Mouse (Mus musculus) kidney, adult 2 months (tissue): ENCODE results near the gene Fam168a. TPM values are rescaled to one million over a fixed set of nuclear protein-coding genes. Genes with fewer than 3 reads are reported as not detected.
A peak's percentile ranks its signal among the peaks of the same experiment; 100 is the strongest.

Experiments used
- DNase-seq: peaks from one replicate; pipeline ENCODE4 v3.0.0; 2021
- H3K27ac ChIP-seq: fragments of 200-500 bp; 2 replicates; pipeline ENCODE4 v1.5.1; 2012; ENCODE audit warnings: low read depth, low read length, control low read depth, inconsistent platforms; ENCODE audit not compliant: insufficient read depth
- H3K27me3 ChIP-seq: fragments of 200-500 bp; replicated peaks from 2 replicates; pipeline ENCODE4 v1.6.1; 2012; ENCODE audit warnings: mild to moderate bottlenecking, moderate library complexity, low read length, inconsistent platforms; ENCODE audit not compliant: control insufficient read depth, insufficient read depth
- H3K36me3 ChIP-seq: fragments of 200-500 bp; 2 replicates; pipeline ENCODE4 v1.6.1; 2012; ENCODE audit warnings: mild to moderate bottlenecking, moderate library complexity, low read length, inconsistent platforms; ENCODE audit not compliant: control insufficient read depth, insufficient read depth
- H3K4me1 ChIP-seq: fragments of 200-500 bp; 2 replicates; pipeline ENCODE4 v1.6.1; 2011; ENCODE audit warnings: low read length; ENCODE audit not compliant: control insufficient read depth, insufficient read depth
- H3K4me3 ChIP-seq: fragments of 200-500 bp; 2 replicates; pipeline ENCODE4 v1.5.1; 2011; ENCODE audit warnings: mild to moderate bottlenecking, low read depth, low read length, control low read depth; ENCODE audit not compliant: insufficient read depth
- CTCF ChIP-seq: fragments of 200-500 bp; conservative IDR thresholded peaks from 2 replicates; pipeline ENCODE4 v1.5.1; 2011; ENCODE audit warnings: low read depth, mild to moderate bottlenecking, control low read depth, low read length, moderate library complexity, mixed read lengths; ENCODE audit not compliant: insufficient read depth, insufficient read length
- POLR2A ChIP-seq: fragments of 200-500 bp; IDR thresholded peaks from one replicate; pipeline ENCODE4 v1.6.1; 2011; ENCODE audit warnings: low read depth, low read length, control low read depth
- whole genome bisulfite sequencing: fragments of 180-500 bp; shearing (Covaris S2); methylation state at CpG from one replicate; pipeline ENCODE4 v1.1.7; 2018; 5-methylcytosine and 5-hydroxymethylcytosine counted together
- polyA plus RNA-seq: library from polyadenylated mRNA; depleted of rRNA; stranded (reverse); fragments of >200 nt; gene quantifications from 2 replicates; pipeline ENCODE4 v1.2.3, GENCODE M21; 2012; rRNA removed

The Fam168a gene
- 47.1 and 65.7 TPM in 2 replicates for polyA plus RNA-seq

DNA sequence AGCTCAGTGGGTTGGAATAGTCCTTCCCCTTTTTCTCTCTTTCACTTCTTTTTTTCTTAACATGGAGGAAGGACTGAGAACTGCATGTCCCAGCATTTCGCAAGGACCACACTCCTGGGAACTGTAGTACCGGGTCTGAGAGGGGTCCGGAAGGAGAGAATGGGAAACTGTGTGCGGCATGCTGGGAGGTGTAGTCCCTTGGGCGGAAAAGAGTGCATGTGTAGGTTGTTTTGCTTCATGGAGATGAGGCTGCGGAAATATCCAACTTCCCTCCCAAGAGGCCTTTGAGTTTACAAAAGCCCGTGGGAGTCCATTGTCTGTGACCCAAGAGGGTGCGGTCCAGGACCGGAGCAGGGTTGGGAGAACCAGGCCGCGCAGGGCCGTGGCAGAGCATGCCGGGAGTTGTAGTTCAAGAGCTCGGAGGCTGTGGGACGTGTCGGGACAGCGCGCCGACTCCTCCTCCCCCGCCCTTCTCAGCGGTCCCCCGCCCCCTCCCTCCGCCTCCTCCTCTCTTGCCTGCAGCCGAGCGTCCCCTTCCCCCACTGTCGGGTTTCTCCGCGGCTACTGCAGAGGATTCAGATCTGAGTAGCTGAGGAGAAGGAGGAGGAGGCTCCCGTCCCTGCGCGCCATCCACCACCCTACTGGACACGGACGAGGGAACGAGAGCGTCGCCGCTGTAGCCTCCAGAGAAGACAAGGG is at the start of gene Fam168a:
Gene Fam168a (plus strand): TSS at position 493 of the 699 bp plus-strand sequence.
- Histone ChIP-seq H3K27me3 (no peaks in the 10 kb centered on the region), H3K4me3 (peak within 1 kb of the TSS; percentile 82), H3K4me1 (peaks cover 8% of the 10 kb centered on the region; the same call in 1 of the 2 replicates), H3K36me3 (no peaks in the 10 kb centered on the region), H3K27ac (peak within 1 kb of the TSS; percentile 93)
- TF ChIP-seq POLR2A (peak; percentile 62), CTCF (peak; percentile 1; the same call in 1 of the 2 replicates)
- DNase-seq = peak; percentile 97
- WGBS = under 1% methylated on average over 36 of the region's 37 CpGs

DNA sequence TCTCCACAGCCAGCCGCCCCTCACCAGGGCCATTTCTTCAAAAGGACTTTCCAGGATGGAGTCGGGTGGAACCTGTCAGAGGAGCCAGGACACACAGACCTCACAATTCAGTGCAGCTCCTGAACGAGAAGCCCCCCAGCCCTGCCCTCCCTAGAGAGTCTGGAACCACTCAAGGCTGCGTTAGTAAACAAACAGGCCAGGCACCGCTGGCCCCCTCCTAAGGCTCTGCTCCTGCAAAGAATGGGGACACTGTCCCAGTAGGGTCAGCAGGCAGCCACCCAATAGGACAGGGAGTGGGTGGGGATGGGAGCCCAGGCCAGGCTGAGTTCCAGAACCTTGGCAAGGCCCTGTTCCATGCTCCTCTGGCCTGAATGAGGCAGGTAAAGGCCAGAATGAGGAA is 49.7 kb upstream of the Fam168a start:
- DNase-seq = no peak
- TF ChIP-seq CTCF (no peak), POLR2A (no peak)
- H3K27me3 ChIP-seq = no peaks in the 10 kb centered on the region
- 60% methylated on average over 5 of the region's 5 CpGs for WGBS
- H3K36me3 ChIP-seq = no peaks in the 10 kb centered on the region
- no peaks in the 10 kb centered on the region for H3K4me1 ChIP-seq
- no peak overlapping the region for H3K27ac ChIP-seq
- no peak overlapping the region for H3K4me3 ChIP-seq

DNA sequence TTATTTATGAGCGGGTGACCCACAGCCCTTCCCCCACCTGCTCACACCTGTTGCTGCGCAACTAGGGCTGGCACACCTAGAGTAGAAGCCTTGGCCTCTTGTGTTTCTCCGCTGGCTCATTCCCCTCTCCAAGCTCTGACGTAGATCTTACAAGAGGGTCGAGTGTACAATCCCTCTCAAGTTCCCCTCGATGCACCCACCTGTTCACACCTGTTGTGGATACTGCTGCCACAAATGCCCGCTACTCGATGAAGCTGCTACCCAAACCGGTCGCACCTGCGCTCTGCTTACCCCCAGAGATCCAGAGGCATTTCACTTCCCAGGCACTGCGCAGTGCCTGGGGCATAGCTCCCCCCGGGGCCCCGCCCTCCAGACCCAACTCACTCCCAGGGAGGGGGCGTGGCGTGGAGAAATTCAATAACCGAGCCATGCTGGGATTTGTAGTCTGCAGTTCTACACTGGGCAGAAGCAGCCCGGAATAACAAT is 48.3 kb upstream of the Fam168a start:
- Histone ChIP-seq H3K27me3 (no peaks in the 10 kb centered on the region), H3K4me1 (no peaks in the 10 kb centered on the region), H3K36me3 (no peaks in the 10 kb centered on the region), H3K27ac (no peak overlapping the region), H3K4me3 (peak overlapping the region; percentile 47)
- TF ChIP-seq CTCF = no peak
- no peak for TF ChIP-seq POLR2A
- WGBS = 27% methylated on average over 18 of the region's 18 CpGs
- peak; percentile 53 for DNase-seq

DNA sequence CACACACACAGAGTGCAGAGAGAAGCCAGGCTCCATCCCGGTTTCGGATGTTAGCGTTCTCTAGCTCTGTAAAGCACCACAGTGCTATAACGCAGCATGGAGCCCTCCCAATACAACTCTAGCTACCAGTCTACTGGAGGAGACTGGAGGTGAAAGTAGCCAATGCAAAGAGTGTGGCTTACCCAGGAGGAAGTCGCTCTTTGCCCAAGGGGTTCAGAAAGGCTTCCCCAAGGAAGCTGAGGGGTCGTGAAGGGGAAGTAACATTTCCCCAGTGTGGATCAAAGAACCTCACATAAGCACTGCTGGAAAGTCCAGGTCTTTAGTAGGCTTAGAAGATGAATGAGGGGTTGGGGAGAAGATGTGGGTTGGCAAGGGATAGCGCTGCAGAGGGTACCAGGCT is 45.2 kb upstream of the Fam168a start:
- 78% methylated on average over 7 of the region's 7 CpGs for whole genome bisulfite sequencing
- no peak for DNase-seq
- Histone ChIP-seq H3K4me3 (no peak overlapping the region), H3K36me3 (no peaks in the 10 kb centered on the region), H3K27ac (no peak overlapping the region), H3K27me3 (no peaks in the 10 kb centered on the region), H3K4me1 (no peaks in the 10 kb centered on the region)
- TF ChIP-seq CTCF (no peak), POLR2A (no peak)

DNA sequence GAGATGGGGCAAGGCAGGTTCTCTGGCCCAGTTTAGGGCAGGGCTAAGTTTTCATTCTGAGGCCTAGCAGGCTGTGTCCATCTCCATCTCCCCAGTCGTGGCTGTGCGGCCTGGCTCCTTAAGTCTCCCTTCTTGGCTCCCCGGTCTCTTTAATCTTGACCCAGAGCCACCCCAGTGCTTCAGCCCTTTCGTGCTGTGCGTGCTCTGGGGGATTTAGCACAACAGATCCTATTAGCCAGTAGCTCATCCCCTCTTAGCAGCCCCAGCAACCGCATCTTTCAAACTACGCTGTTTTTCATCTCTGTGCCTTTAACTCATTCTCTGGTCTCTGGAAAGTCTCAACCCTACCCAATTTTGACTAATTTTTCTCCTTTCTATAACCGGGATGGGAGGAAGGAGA is 44.2 kb upstream of the Fam168a start, which contains the start of gene Plekhb1:
Gene Plekhb1 (minus strand): TSS at position 184 of the 400 bp plus-strand sequence.
- no peak within 1 kb of the TSS for H3K27ac ChIP-seq
- DNase-seq = no peak
- TF ChIP-seq POLR2A (no peak), CTCF (no peak)
- WGBS = 83% methylated on average over 8 of the region's 8 CpGs
- no peak within 1 kb of the TSS for H3K4me3 ChIP-seq
- H3K4me1 ChIP-seq = no peaks in the 10 kb centered on the region
- H3K36me3 ChIP-seq = no peaks in the 10 kb centered on the region
- no peaks in the 10 kb centered on the region for H3K27me3 ChIP-seq

DNA sequence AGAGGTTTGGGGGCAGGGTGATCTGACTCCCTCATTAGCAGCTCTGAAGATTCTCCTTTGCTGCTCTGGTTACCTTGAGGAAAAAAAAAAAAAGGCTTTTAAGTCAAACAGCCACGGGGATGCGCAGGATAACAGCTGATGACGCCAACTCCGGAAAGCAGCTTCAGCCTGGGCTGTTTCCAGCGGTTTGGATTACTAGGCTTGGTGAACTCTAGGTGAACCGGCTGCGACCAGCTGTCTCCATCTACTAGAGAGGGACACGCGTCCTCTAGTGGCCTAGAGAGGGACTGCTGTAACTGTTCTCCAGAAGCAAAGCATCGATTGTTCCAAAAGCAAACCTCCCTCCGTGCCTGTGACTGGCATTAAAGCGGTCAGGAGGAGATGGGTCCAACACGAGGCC is 43.2 kb upstream of the Fam168a start:
- DNase-seq = peak; percentile 96
- Histone ChIP-seq H3K36me3 (no peaks in the 10 kb centered on the region), H3K27ac (no peak overlapping the region), H3K27me3 (no peaks in the 10 kb centered on the region), H3K4me1 (no peaks in the 10 kb centered on the region), H3K4me3 (no peak overlapping the region)
- no peak for TF ChIP-seq POLR2A
- peak; percentile 100 for TF ChIP-seq CTCF
- WGBS = under 1% methylated on average over 13 of the region's 13 CpGs

DNA sequence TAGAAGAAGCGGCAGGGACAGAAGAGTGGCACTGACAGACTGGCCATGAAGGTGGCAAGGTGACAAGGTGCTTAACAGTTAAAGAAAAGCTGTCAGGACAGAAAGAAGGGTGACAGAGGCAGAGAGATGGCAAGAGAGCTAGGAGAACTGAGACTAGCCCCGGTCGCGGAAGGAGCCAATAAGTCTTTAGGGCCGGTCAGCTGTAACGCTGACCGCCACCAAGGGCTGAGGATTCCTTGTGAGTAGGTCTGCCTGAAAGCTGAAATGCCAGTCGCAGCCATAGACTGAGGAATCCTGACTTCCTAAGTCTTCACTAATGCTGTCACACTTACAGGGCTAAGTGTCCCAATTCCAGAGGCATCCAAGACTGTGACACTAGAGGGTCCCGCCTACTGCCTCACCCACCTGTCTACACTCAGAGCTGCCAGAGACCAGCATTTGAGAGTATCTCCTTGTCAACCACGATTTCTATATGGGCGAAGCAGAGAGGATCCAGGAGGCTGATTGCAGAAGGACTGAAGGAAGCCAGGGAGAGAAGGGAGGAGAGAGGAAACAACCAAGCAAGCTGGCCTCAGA is 42.6 kb upstream of the Fam168a start:
- whole genome bisulfite sequencing = 42% methylated on average over 11 of the region's 11 CpGs
- no peak overlapping the region for H3K27ac ChIP-seq
- H3K4me3 ChIP-seq = no peak overlapping the region
- TF ChIP-seq CTCF (no peak), POLR2A (no peak)
- H3K4me1 ChIP-seq = no peaks in the 10 kb centered on the region
- no peaks in the 10 kb centered on the region for H3K36me3 ChIP-seq
- H3K27me3 ChIP-seq = no peaks in the 10 kb centered on the region
- no peak for DNase-seq
